Mouse (Mus musculus) forebrain, embryonic 10.5 days (tissue): Measurements from ENCODE around the gene Chd9. TPM values are rescaled to one million over a fixed set of nuclear protein-coding genes. Genes with fewer than 3 reads are reported as not detected.
A peak's percentile ranks its signal among the peaks of the same experiment; 100 is the strongest.
"Not testable (repeated sequence)": the region's sequence is repeated elsewhere in the genome, so short reads cannot be mapped to it uniquely, and the experiment has no call there.

Experiments used
- DNase-seq: peaks from one replicate; pipeline ENCODE4 v3.0.0-alpha.2; 2017; ENCODE audit warnings: low spot score; ENCODE audit errors: extremely low spot score
- H3K27ac ChIP-seq: fragments of 300-500 bp; sonication (generic); 2 replicates; pipeline ENCODE4 v1.5.1; 2016; ENCODE audit warnings: mild to moderate bottlenecking
- H3K27me3 ChIP-seq: fragments of 300-500 bp; sonication (generic); 2 replicates; pipeline ENCODE4 v1.6.1; 2016; ENCODE audit warnings: mild to moderate bottlenecking; ENCODE audit not compliant: poor library complexity, severe bottlenecking
- H3K36me3 ChIP-seq: fragments of 300-500 bp; sonication (generic); replicated peaks from 2 replicates; pipeline ENCODE4 v1.6.1; 2016; ENCODE audit warnings: mild to moderate bottlenecking, moderate library complexity
- H3K4me1 ChIP-seq: fragments of 300-500 bp; sonication (generic); 2 replicates; pipeline ENCODE4 v1.6.1; 2016
- H3K4me3 ChIP-seq: fragments of 300-500 bp; sonication (generic); 2 replicates; pipeline ENCODE4 v1.5.1; 2016; ENCODE audit warnings: mild to moderate bottlenecking, moderate library complexity
- H3K9me3 ChIP-seq: fragments of 300-500 bp; sonication (generic); 2 replicates; pipeline ENCODE4 v1.6.1; 2016; ENCODE audit warnings: mild to moderate bottlenecking, moderate library complexity
- WGBS: fragments of 180-500 bp; shearing (Covaris S2); methylation state at CpG from one replicate; pipeline ENCODE4 v1.1.7; 2016; 5-methylcytosine and 5-hydroxymethylcytosine counted together
- polyA plus RNA-seq: library from polyadenylated mRNA; unstranded; fragments of >200 nt; fragmentation: Nextera tagmentation; extraction: Ambion mirVana; gene quantifications from 2 replicates; pipeline ENCODE4 v1.2.1, GENCODE M21; 2016

Chd9 gene
- polyA plus RNA-seq, 1 experiment from 2014 or later, result 33.4 TPM

DNA sequence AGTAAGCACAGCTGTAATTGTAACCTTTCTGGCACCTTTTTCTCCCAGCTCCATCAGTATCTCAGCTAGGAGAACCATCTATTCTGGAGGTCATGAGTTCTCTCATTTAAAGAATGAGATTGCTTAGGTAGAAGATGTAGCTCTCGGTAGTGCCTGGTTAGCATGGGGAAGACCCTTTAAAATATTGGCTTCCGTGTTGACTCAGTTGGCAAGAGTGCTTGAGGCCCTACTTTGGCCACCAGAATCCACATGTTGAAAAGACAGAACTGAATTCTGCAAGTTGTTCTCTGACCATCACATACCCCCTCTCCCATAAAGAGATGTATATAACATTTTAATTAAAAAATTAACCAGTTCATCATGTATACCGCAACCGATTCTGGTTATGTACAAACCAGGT is 78.8 kb downstream of the Chd9 start:
- Histone ChIP-seq H3K27ac (no peak overlapping the region), H3K27me3 (peaks cover 26% of the 10 kb centered on the region), H3K4me1 (peaks cover 26% of the 10 kb centered on the region), H3K36me3 (no peaks in the 10 kb centered on the region), H3K9me3 (no peaks in the 10 kb centered on the region), H3K4me3 (no peak overlapping the region)
- no peak for DNase-seq
- 92% methylated on average over 4 of the region's 4 CpGs for WGBS

GRCm38 (mm10) chr8:90907516-90907847 is 79.3 kb downstream of the Chd9 start:
- H3K4me3 ChIP-seq, result peak overlapping the region; percentile 92
- DNase-seq, result no peak
- peaks cover 26% of the 10 kb centered on the region for H3K27me3 ChIP-seq
- no peaks in the 10 kb centered on the region for H3K9me3 ChIP-seq
- H3K27ac ChIP-seq, result peak overlapping the region; percentile 90
- H3K4me1 ChIP-seq, result peaks cover 26% of the 10 kb centered on the region
- WGBS, result 18% methylated on average over 10 of the region's 10 CpGs
- no peaks in the 10 kb centered on the region for H3K36me3 ChIP-seq

GRCm38 (mm10) chr8:90907848-90908551 is 79.8 kb downstream of the Chd9 start:
- no peaks in the 10 kb centered on the region for H3K36me3 ChIP-seq
- H3K27ac ChIP-seq, result peak overlapping the region; percentile 90
- peaks cover 26% of the 10 kb centered on the region for H3K27me3 ChIP-seq
- no peaks in the 10 kb centered on the region for H3K9me3 ChIP-seq
- peak; percentile 93 for DNase-seq
- WGBS, result under 1% methylated on average over 72 of the region's 89 CpGs
- peak overlapping the region; percentile 92 for H3K4me3 ChIP-seq
- peaks cover 26% of the 10 kb centered on the region for H3K4me1 ChIP-seq

DNA sequence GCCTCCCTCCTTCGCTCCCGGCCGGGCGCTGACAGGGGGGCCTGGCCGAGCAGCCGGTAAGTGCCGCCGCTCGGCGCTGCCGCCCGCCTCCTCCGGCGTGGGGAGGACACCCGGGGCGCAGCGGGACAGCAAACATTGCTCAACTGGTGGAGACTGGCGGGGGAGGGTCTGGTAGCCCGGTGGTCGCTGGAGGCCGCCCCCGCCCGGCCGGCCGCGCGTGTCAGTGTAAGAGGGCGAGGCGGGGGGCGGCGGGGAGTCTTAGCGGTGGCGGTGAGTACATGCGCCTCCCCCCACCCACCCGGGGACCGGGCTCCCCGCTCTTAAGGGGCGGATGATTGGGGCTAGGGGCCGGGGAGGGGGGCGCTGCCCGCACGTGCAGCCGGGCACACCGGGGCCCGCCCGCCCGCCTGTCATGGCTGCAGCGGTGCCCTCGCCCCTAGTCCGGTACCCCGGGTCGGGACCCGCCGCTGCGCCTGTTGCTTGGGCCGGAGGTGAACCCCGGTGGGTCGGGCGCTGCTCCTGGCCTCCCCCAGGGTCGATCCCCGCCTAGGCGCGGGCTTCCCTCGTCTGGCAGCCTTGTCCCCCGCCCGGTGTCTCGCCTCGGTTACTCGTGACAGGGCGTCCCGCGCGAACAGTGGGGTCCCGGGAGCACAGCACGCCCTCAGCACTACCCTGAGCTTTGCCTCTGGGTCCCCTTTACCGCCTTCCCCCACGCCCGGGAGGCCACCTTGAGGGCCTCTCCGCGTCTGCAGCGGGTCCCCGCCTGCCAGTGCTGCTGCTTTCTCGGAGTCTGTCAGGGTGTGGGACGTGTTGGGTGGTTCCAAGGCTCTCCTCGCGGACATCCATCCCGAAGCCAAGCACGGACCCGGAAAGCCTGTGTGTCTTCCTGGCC is 80.7 kb downstream of the Chd9 start:
- peak; percentile 56 for DNase-seq
- H3K4me3 ChIP-seq, result peak overlapping the region; percentile 92
- peak overlapping the region; percentile 90 for H3K27ac ChIP-seq
- no peaks in the 10 kb centered on the region for H3K36me3 ChIP-seq
- under 1% methylated on average over 85 of the region's 89 CpGs for WGBS
- no peaks in the 10 kb centered on the region for H3K9me3 ChIP-seq
- peaks cover 26% of the 10 kb centered on the region for H3K4me1 ChIP-seq
- H3K27me3 ChIP-seq, result peaks cover 26% of the 10 kb centered on the region

DNA sequence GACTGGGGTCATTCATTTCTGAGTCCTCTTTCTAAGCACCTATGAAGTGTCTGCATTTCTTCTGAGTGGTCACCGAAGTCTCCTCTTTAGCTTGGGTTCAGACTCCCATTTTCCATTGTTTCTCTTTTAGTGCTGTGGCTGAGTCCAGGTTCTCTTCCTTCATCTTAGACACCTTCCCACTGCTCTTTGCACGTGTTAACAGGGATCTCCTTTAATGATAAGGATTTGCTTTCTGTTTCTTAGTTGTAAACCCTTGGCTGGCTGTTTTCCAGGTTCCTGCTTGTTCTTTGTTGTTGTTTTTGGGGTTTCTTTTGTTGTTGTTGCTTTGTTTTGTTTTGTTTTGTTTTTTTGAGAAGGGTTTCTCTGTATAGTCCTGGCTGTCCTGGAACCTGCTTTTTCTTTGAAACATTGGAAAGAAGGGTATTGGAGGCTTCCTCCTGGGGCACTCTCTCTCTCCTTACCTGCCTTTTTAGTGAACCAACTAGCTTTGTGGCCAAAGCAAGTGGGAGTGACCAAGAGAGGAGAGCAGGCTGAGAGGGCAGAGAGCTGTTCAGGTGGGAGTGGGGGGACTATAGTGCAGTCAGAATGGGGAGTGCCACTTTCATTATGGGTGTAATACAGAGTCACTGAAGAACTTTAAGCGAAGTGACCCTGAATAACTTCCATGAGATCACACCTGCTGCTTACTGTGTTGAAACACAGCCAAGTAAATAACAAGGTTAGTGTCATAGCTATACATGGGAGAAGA is 95.2 kb downstream of the Chd9 start:
- 80% methylated on average over 3 of the region's 3 CpGs for WGBS
- Histone ChIP-seq H3K4me3 (no peak overlapping the region), H3K4me1 (no peaks in the 10 kb centered on the region), H3K36me3 (no peaks in the 10 kb centered on the region; the same call in 1 of the 2 replicates), H3K27ac (no peak overlapping the region), H3K27me3 (no peaks in the 10 kb centered on the region), H3K9me3 (no peaks in the 10 kb centered on the region)
- DNase-seq, result no peak

GRCm38 (mm10) chr8:90928412-90928811 is 100.3 kb downstream of the Chd9 start:
- Histone ChIP-seq H3K4me1 (peaks cover 9% of the 10 kb centered on the region), H3K27me3 (no peaks in the 10 kb centered on the region), H3K9me3 (no peaks in the 10 kb centered on the region), H3K27ac (no peak overlapping the region), H3K36me3 (peaks cover 11% of the 10 kb centered on the region; the same call in 1 of the 2 replicates), H3K4me3 (no peak overlapping the region)
- no peak for DNase-seq
- 96% methylated on average over 1 of the region's 1 CpGs for WGBS

GRCm38 (mm10) chr8:90930125-90930524 is 102.0 kb downstream of the Chd9 start:
- H3K27me3 ChIP-seq, H3K9me3 ChIP-seq, H3K4me1 ChIP-seq, H3K27ac ChIP-seq, DNase-seq, H3K4me3 ChIP-seq: not testable (repeated sequence)
- H3K36me3 ChIP-seq, result peaks cover 11% of the 10 kb centered on the region; the same call in 1 of the 2 replicates

DNA sequence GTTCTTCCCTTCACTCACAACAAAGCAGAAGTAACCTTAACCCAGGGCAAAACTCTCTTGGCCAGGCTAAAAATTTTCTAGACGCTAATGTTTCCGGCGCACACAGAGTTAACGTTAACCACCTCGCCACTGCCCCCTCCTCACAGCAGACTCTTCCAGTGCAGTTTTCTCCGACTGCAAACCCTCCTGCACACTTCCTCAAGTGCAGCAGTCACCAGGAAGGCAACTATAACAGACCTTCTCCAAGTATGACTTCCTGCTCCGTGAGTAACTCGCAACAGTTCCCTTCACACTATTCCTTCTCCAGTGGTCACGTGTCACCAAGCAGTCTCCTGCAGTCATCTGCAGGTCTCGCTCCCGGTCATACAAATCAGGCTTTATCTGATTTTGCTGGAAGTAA is 104.8 kb downstream of the Chd9 start:
- WGBS, result 72% methylated on average over 11 of the region's 11 CpGs
- Histone ChIP-seq H3K27ac (no peak overlapping the region), H3K36me3 (peaks cover 14% of the 10 kb centered on the region), H3K4me1 (peaks cover 9% of the 10 kb centered on the region), H3K27me3 (no peaks in the 10 kb centered on the region), H3K9me3 (no peaks in the 10 kb centered on the region), H3K4me3 (no peak overlapping the region)
- no peak for DNase-seq

DNA sequence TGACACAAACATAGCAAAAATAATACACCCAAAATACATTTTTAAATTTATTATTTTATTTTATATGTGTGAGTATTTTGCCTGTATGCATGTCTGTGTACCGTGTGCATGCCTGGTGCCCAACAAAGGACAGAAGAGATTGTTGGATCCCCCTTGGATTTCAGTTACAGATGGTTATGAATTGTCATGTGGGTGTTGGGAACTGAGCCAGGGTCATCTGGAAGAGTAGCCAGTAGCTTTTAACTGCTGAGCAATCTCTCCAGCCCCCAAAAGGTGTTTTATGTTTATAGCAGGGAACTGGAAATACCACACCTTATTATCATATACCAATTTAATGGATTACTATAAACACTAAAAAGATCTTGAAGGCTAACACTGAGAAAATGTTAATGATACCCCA is 106.6 kb downstream of the Chd9 start:
- WGBS, result 86% methylated on average over 1 of the region's 1 CpGs
- DNase-seq, result no peak
- Histone ChIP-seq H3K36me3 (peaks cover 14% of the 10 kb centered on the region), H3K27ac (no peak overlapping the region), H3K4me1 (peaks cover 9% of the 10 kb centered on the region), H3K9me3 (no peaks in the 10 kb centered on the region), H3K4me3 (no peak overlapping the region), H3K27me3 (no peaks in the 10 kb centered on the region)

GRCm38 (mm10) chr8:90936840-90937239 is 108.7 kb downstream of the Chd9 start:
- no peak for DNase-seq
- peaks cover 9% of the 10 kb centered on the region for H3K4me1 ChIP-seq
- H3K36me3 ChIP-seq, result peaks cover 14% of the 10 kb centered on the region
- no peaks in the 10 kb centered on the region for H3K27me3 ChIP-seq
- no peak overlapping the region for H3K4me3 ChIP-seq
- H3K9me3 ChIP-seq, result no peaks in the 10 kb centered on the region
- 50% methylated on average over 1 of the region's 1 CpGs for WGBS
- H3K27ac ChIP-seq, result no peak overlapping the region

GRCm38 (mm10) chr8:90938352-90938930 is 110.3 kb downstream of the Chd9 start:
- H3K4me3 ChIP-seq, result no peak overlapping the region
- WGBS, result 87% methylated on average over 4 of the region's 4 CpGs
- no peak for DNase-seq

DNA sequence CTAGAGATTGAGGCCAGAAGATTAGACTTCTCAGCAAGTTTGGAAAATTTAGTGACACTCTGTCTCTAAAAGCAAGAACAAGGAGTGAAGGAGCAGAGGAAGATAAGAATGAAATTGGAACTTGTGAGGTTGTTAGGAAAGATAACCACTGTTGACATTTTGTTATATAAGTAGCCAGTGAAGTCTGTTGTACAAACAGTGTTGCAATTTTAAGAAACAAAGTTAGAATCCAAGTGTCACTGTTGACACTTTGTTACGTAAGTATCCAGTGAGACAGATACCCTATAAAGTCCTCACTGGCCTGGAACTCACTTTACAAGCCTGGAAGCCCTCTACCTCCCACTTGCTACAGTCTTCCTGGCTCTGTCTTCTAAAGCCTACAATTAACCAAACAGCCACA is 111.7 kb downstream of the Chd9 start:
- H3K4me1 ChIP-seq, result no peaks in the 10 kb centered on the region

More at GRCm38 (mm10) chr8:90938352-90938930, 110.3 kb downstream of the Chd9 start:
- Histone ChIP-seq H3K36me3 (peaks cover 3% of the 10 kb centered on the region), H3K27ac (no peak overlapping the region), H3K4me1 (no peaks in the 10 kb centered on the region), H3K27me3 (no peaks in the 10 kb centered on the region), H3K9me3 (no peaks in the 10 kb centered on the region)

More for the DNA sequence above, 111.7 kb downstream of the Chd9 start:
- 93% methylated on average over 1 of the region's 1 CpGs for WGBS
- H3K9me3 ChIP-seq, result no peaks in the 10 kb centered on the region
- H3K27ac ChIP-seq, result no peak overlapping the region
- peaks cover 3% of the 10 kb centered on the region; the same call in 1 of the 2 replicates for H3K36me3 ChIP-seq
- no peak for DNase-seq
- H3K27me3 ChIP-seq, result no peaks in the 10 kb centered on the region
- H3K4me3 ChIP-seq, result no peak overlapping the region
